Mouse (Mus musculus) urinary bladder, postnatal 36 days (tissue): ENCODE data around the gene Ikzf3.

Experiments
- DNase-seq, 2 experiments: peaks; one replicate each; pipeline ENCODE4 v3.0.0; 2022; ENCODE audit warnings: low spot score in 2 of 2, mixed read lengths in 1 of 2

Gene Ikzf3

DNA sequence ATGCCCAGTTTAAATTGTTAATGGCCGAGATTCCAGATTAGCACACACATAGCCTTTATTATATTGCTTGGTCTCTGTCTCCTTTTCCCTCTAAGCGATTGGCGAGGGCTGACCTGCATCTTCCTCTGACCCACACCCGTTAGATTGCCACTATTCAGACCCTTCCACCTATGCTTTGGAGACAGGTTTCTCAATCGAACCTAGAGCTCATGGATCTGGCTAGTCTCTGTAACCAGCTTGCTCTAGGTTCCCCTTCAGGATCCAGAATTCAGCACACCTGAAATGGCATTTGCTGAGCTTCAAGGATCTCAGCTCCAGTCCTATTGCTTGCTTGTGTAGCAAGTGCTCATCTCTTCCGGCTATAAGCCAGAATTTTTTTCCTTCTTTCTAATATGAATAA, 23.6 kb upstream of the Ikzf3 start:
- no peak for DNase-seq

GRCm38 (mm10) chr11:98568326-98568725, 22.5 kb upstream of the Ikzf3 start:
- DNase-seq: no peak

DNA sequence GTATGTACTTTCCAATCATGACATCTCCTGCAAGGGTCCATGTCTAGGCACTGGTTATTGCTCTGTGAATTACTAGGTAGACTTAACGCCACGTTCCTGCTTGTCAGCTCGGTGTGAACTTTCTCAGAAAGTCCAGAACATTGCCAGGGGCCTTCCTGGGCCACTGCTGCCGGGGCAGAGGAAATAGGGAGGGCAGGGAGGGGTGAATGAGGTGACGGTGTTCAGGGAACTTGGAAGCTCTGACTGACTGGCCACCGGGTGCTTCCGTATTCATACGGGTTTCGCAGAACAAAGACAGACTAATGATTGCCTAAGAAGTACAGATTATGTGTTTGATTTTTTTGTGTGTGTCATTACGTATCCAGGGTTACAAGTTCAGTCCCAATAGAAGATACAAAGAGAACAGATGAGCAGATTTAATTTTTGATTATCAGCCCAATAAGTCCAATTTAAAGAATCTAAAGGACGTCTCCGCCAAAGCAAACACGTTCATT, 18.1 kb upstream of the Ikzf3 start:
- no peak for DNase-seq

GRCm38 (mm10) chr11:98563025-98563424, 17.2 kb upstream of the Ikzf3 start:
- DNase-seq: no peak

DNA sequence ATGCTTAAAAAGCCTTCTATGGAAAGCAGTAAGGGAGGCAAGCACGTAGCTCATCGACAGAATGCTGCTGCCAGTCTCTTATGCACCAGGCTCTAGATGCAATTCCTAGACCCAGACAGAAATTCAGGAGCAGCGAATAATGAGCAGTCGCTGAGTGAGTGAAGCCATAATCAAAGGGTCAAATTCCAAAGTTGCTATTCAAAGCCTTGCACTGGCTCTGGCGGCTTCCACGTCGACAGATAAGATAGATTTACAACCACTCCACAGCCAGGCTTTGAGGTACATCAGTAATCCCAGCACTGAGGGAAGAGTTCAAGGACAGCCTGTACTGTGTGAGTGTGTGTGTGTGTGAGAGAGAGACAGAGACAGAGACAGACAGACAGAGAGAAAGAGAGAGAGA, 15.1 kb upstream of the Ikzf3 start:
- DNase-seq: no peak

DNA sequence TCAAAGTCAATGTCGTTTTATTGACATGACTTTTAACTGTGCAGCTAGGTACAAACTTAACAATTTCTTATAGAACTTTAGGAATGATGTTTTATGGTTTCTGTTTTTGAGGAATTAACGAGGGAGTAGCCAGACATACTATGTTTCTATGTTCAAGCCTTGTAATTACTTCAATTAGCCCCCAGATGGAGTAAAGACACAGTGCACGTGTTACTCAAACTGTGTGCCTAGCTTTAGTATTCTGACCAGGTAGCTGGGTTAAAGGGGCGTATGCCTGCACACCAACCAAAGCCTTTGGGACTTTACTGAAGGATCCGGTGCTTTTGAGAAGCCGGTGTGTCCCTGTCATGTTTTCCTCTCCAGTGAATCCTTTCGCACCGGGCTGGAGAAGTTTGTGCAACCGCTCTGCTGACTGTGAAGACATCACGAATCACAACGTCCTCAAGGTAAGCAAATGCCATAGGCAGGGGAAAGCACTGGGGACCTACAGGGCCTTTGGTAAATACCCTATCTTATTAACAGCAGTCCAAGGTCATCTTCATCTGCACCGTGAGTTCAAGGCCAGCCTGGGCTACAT, 9.4 kb upstream of the Ikzf3 start:
- no peak for DNase-seq

DNA sequence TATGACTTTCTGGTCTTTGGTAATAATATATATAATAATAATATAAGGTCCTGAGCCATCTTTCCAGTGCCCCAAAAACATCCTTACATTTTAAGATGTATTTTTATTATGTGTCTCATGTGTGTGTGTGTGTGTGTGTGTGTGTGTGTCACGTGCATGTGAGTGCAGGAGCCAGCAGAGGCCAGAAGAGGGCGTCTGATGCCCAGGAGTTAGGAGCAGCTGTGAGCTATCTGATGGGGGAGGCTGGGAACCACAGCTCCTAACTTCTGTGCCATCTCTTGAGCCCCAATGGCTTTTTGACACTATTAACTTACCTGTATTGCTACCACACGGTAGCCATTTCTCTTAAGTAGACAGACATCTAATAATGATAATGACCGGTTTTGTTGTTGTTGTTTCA, 8.1 kb upstream of the Ikzf3 start:
- no peak for DNase-seq

- DNase-seq: peak; percentile 89 to 91
Measured at GRCm38 (mm10) chr11:98550975-98551828, 5.4 kb upstream of the Ikzf3 start, which contains the start of gene Zpbp2. Gene Zpbp2, plus strand, starts transcription at chr11:98551097.

- no peak for DNase-seq
Measured at GRCm38 (mm10) chr11:98550311-98550974, 4.6 kb upstream of the Ikzf3 start.

GRCm38 (mm10) chr11:98549363-98549762, 3.5 kb upstream of the Ikzf3 start:
- no peak for DNase-seq

- no peak for DNase-seq
Measured at GRCm38 (mm10) chr11:98547308-98547693, 1.5 kb upstream of the Ikzf3 start.

DNA sequence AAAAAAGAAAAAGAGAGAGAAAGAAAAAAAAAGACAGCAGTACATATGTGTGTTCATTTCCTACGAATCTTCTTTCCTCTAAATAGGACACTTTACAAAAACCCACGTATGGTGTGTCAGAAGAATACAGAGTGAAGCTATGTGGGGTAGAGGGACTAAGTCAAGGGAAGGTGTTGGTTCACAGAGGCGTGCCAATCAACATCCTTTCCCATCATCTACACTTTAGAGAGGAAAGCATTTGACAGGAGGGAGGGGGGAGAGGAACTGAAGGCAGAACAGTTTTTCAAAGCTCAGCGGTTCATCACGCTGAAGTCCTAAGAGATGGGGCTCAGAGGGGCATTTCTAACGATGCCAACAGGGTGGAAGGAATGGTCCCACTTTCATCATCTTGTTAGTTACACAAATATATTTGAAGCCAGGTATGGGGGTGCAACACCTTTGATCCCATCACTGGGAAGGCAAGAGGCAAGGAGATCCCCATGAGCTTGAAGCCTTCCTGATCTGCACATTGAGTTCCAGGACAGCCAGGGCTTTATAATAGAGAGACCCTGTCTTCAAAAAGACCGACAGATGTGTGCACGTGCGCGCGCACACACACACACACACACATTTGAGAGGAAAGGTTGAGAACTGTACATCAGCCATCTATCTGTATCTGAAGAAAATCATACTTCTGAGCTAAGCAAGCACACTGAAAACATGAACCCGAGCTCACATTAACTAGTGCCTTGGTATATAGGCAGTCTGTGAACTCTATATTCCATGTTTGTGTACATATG, 887 bp upstream of the Ikzf3 start:
- DNase-seq: no peak

GRCm38 (mm10) chr11:98544890-98545677, 747 bp downstream of the Ikzf3 start:
- no peak for DNase-seq

- no peak for DNase-seq
Measured at GRCm38 (mm10) chr11:98543414-98543813, 2.4 kb downstream of the Ikzf3 start.

DNA sequence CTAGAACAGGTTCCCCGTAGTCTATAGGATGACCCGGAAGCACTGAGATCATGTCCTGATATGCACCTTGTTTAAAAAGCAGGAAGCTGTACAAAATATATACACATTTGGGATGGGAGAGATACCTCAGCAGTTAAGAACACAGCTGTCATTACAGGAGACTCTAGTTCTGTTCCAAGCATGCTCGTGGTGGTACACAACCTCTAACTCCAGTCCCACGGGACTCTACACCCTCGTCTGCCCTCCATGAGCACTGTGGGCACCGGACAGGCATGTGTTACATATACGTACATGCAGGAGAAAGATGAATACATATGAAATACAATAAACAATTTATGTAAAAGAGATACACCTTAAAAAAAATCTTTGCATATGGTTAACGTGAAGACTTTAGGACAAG, 3.3 kb downstream of the Ikzf3 start:
- no peak for DNase-seq

DNA sequence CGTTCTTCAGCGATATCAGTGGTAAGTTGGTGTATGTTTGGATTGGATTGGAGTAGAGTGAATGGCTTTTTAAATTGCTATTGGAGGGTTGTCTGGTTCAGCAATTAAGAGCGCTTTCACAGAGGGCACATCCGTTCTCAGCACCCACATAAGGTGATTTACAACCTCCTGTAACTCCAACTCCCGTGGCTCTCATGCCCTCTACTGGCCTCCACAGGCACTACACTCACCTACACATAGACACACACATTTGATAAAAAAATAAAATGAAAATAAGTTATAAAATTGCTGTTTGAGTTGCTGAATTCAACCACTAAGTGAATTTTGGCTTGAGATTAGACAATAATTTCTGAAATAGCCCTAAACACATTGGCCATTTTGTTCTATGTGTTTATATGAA, 5.5 kb downstream of the Ikzf3 start:
- DNase-seq: no peak

DNA sequence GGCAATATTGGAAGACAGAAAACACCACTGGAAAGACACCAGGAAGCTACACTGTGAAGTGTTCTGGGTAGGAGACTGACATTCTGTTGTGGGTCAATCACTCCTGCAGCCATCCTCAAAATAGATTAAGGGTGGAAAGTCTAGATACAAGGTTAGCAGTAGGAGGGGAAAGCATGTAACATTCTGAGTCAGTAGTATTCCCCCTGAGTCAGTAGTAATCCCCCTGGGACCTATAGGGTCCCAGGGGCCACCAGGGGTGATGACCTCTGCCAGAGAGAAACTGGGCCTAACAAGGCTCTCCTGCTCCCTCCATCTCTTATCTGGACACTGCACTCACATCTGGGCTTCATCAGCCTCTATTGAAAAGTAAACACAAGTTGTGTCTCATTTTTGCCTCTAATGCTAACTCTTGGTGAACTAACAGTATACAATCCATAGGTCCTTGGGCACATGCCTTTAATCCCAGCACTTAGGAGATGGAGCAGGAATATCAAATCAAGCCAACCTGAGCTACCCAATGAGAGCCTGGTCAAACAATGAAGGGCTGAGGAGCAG, 8.3 kb downstream of the Ikzf3 start:
- DNase-seq: no peak

DNA sequence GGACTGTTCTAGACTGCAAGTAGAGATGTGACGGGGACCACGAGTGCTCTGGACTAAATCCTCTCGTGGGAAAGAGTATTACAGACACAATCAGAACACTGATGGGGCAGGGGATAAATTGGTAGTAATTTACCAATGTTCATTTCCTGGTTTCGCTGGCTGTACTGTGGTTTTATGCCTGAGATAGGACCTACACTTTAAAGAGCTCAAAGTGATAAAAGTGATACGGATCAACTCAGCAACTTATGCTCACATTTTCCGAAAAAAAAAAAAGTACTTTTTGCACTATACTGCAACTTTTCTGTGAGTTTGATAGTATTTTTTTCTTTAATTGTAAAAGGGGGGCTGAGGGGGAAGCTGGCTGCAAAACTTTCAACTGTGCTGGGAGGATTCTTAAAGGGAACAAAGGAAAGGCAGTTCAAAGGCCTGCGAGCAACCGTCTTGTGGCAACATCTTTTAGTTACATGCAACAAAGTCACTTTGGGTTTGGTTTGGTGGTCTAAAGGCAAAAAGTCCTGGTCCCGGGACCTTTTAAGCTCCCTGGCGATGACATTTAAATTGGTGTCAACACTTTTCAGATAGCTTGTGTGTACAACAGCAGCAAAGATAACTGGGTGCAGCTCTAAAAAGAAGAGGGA, 18.9 kb downstream of the Ikzf3 start:
- no peak for DNase-seq

DNA sequence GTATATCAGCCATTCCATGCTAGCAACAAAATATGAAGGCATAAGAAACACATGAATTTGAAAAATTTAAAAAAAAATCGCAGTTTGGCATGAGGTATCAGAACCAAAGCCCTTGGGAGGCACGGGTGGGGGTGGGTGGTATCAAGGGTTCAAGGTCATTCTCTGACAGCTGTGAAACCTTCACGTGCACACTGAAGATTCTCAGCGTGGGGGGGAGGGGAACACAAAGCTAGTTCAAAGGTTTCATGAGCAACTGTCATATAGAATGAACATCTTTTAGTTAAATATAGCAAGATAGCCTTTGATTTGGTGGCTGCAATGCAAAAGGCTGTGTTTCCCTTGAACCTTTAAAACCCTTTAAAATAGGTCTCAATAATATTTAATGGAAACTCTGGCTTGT, 20.7 kb downstream of the Ikzf3 start:
- DNase-seq: no peak

- DNase-seq: peak in 1 of 2 experiments; percentile 21
Measured at GRCm38 (mm10) chr11:98520468-98520867, 25.4 kb downstream of the Ikzf3 start.
